Mouse (Mus musculus) neural tube, embryonic 14.5 days (tissue): Measurements from ENCODE around the gene Ddx46. TPM values are rescaled to one million over a fixed set of nuclear protein-coding genes. Genes with fewer than 3 reads are reported as not detected.

Experiments used
- ATAC-seq: fragments of 200-750 bp; cut with Nextera tagmentation; 2 replicates; pipeline ENCODE4 v1.8.0; 2017; ENCODE audit warnings: low read depth, mild to moderate bottlenecking, moderate TSS enrichment, moderate library complexity
- H3K27ac ChIP-seq: fragments of 300-500 bp; sonication (generic); 2 replicates; pipeline ENCODE4 v1.5.1; 2014; ENCODE audit warnings: low read depth, mild to moderate bottlenecking, control low read depth, low read length, moderate library complexity, mixed read lengths
- H3K27me3 ChIP-seq: fragments of 300-500 bp; sonication (generic); 2 replicates; pipeline ENCODE4 v1.6.1; 2014; ENCODE audit warnings: low read length; ENCODE audit not compliant: control insufficient read depth, insufficient read depth
- H3K36me3 ChIP-seq: fragments of 300-500 bp; sonication (generic); 2 replicates; pipeline ENCODE4 v1.6.1; 2014; ENCODE audit warnings: low read length, mixed read lengths; ENCODE audit not compliant: control insufficient read depth, insufficient read depth
- H3K4me1 ChIP-seq: fragments of 300-500 bp; sonication (generic); 2 replicates; pipeline ENCODE4 v1.6.1; 2014; ENCODE audit warnings: low read length; ENCODE audit not compliant: control insufficient read depth, insufficient read depth
- H3K4me2 ChIP-seq: fragments of 300-500 bp; sonication (generic); 2 replicates; pipeline ENCODE4 v1.6.1; 2014; ENCODE audit warnings: mild to moderate bottlenecking, low read depth, low read length, control low read depth
- H3K4me3 ChIP-seq: fragments of 300-500 bp; sonication (generic); 2 replicates; pipeline ENCODE4 v1.5.1; 2014; ENCODE audit warnings: low read depth, low read length, control low read depth, mixed read lengths
- H3K9ac ChIP-seq: fragments of 300-500 bp; sonication (generic); replicated peaks from 2 replicates; pipeline ENCODE4 v1.6.1; 2014; ENCODE audit warnings: low read depth, mild to moderate bottlenecking, control low read depth, low read length, mixed read lengths
- H3K9me3 ChIP-seq: fragments of 300-500 bp; sonication (generic); 2 replicates; pipeline ENCODE4 v1.6.1; 2016; ENCODE audit warnings: low read length; ENCODE audit not compliant: control insufficient read depth
- WGBS: fragments of 180-500 bp; shearing (Covaris S2); extraction: QIAGEN DNeasy Blood & Tissue Kit; methylation state at CpG from one replicate; pipeline ENCODE4 v1.1.7; 2014; 5-methylcytosine and 5-hydroxymethylcytosine counted together
- polyA plus RNA-seq: library from polyadenylated mRNA; unstranded; fragments of >200 nt; fragmentation: Nextera tagmentation; extraction: Ambion mirVana; gene quantifications from 2 replicates; pipeline ENCODE4 v1.2.1, GENCODE M21; 2014

Gene Ddx46
- 31.2 and 35.4 TPM in 2 replicates for polyA plus RNA-seq

DNA sequence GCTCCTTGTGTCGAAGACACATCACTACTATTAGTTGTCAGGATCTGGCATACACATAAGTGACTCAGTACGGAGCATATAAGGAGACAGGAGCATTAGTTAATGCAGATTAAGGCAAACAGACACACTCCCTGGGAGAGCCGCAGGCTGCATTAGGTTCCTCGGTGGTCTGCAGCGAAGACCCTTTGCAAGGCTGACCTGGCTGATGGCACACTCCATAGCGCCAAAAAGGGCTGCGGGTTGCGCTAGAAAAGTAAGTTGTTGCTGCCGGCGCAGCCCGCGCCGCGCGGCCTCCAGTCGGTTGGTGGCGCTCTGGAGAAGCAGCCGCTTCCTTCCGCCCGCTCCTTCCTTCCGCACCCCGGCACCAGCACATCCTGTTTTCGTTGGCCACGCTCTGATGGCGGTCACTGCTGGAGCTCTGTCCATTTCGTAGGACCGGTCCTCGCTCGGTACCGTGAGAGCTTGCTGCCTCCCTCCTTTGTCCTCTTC, at the start of gene Ddx46:
Ddx46 (plus strand) TSS at position 389 of the 489 bp plus-strand sequence.
- Histone ChIP-seq H3K27ac (peak within 1 kb of the TSS; percentile 48; the same call in 1 of the 2 replicates), H3K4me3 (peak within 1 kb of the TSS; percentile 99), H3K9me3 (no peaks in the 10 kb centered on the region), H3K9ac (peak within 1 kb of the TSS; percentile 85), H3K36me3 (peaks cover 42% of the 10 kb centered on the region), H3K4me2 (peak within 1 kb of the TSS; percentile 87), H3K4me1 (peaks cover 13% of the 10 kb centered on the region), H3K27me3 (no peaks in the 10 kb centered on the region)
- WGBS = 6% methylated on average over 30 of the region's 30 CpGs
- peak; percentile 89 for ATAC-seq

DNA sequence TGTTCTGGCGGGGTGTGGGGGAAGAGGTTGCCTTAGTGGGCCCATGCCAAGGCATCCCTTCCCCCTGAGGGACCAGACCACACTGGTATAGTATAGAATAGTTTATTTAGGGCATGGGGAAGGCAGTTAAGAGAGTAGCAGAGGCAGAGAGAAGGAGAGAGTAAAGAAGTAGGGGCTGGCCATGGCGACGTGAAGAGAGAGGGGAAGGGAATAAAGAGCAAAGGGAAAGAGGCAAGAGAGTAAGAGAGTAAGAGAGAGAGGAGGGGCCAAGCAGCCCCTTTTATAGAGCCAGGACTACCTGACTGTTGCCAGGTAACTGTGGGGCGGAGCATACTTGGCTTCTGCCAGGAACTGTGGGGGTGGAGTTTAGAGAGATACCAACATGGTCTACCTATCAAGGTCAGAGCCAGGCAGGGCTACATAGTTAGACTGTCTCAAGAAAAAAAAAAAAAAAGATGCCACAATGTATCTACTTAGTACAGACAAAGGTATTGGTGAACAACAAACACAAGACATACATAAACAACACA, 42.8 kb upstream of the Ddx46 start:
- Histone ChIP-seq H3K27me3 (no peaks in the 10 kb centered on the region), H3K4me3 (no peak overlapping the region), H3K27ac (no peak overlapping the region), H3K4me1 (peaks cover 9% of the 10 kb centered on the region; the same call in 1 of the 2 replicates), H3K9ac (no peak overlapping the region), H3K36me3 (peaks cover 16% of the 10 kb centered on the region), H3K4me2 (peak overlapping the region; percentile 71), H3K9me3 (no peaks in the 10 kb centered on the region)
- WGBS = 76% methylated on average over 4 of the region's 4 CpGs
- ATAC-seq = no peak

DNA sequence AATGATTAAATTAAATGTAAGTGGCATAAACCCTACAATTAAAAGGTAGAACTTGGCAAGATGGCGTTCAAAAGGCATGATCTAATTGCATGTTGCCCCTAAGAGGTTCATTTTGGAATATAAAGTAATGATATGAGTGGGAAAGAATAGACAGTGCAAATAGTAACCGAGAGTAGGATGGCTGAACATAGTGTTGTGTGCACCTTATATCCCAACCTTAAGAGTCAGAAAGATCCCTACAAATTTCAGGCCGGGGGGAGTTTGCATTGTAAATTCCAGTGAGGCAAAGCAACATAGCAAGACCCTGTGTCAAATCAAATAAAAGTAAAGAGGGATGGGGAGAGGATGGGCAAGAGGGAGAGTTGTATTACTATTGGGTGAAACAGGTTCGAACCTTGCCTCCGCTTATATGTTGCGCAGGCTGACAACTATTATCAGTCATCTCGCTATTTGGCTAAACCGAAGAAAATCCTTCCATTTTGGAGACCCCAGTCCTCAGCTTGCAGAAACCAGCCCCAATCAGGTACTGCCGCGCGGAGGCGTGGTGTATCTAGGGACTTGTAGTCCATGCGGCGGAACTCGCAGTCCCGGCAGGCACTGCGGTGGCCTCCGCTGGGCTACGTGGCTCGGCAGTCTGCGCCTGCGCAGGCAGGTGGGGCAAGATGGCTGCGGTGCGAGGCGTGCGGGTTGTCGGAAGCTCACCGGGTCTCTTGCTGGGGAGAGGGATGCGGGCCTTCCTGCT, 42.1 kb upstream of the Ddx46 start:
- ATAC-seq = peak; percentile 98
- Histone ChIP-seq H3K4me3 (peak overlapping the region; percentile 74), H3K4me2 (peak overlapping the region; percentile 71), H3K27ac (peak overlapping the region; percentile 84), H3K36me3 (peaks cover 19% of the 10 kb centered on the region), H3K27me3 (no peaks in the 10 kb centered on the region), H3K9me3 (no peaks in the 10 kb centered on the region), H3K9ac (peak overlapping the region; percentile 60), H3K4me1 (peaks cover 9% of the 10 kb centered on the region; the same call in 1 of the 2 replicates)
- 6% methylated on average over 29 of the region's 29 CpGs for WGBS

DNA sequence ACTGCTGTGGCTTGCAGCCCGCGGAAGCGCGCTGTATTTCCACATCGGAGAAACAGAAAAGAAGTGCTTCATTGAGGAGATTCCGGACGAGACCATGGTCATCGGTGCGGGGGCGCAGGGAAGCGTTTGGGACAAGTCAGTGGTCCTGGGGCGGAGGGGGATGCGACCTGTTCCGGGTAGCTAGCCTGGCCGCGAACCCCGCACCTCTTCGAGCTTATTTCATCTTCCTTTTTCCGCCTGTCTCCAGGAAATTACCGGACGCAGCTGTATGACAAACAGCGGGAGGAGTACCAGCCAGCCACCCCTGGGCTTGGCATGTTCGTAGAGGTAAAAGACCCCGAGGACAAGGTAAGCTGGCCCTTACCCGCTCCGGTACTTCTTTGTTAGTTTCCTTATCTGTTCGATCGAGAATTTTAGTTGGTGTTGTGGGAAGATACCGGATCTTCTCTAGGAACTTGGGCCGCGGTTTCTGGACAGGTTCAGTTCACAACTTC, 41.5 kb upstream of the Ddx46 start:
- peak overlapping the region; percentile 74 for H3K4me3 ChIP-seq
- H3K4me1 ChIP-seq = peaks cover 9% of the 10 kb centered on the region; the same call in 1 of the 2 replicates
- peak overlapping the region; percentile 60 for H3K9ac ChIP-seq
- peak; percentile 60 for ATAC-seq
- H3K36me3 ChIP-seq = peaks cover 19% of the 10 kb centered on the region
- H3K9me3 ChIP-seq = no peaks in the 10 kb centered on the region
- H3K27me3 ChIP-seq = no peaks in the 10 kb centered on the region
- peak overlapping the region; percentile 71 for H3K4me2 ChIP-seq
- WGBS = under 1% methylated on average over 31 of the region's 31 CpGs
- H3K27ac ChIP-seq = peak overlapping the region; percentile 84

DNA sequence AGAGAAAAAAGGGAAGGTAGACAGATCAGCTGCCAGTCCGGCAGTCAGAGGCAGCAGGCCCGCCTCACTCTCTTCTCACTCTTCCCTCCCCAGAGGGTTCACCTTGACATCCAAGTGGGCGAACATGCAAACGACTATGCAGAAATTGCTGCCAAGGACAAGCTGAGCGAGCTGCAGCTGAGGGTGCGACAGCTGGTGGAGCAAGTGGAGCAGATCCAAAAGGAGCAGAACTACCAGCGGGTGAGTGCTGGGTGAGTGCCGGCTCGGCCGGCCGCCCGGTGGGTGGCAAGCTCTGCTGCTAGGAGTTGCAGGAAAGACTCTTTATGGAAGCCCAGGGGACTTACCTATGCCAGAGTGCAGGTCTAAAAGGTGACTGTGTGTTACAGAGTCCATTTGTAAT, 39.5 kb upstream of the Ddx46 start:
- H3K36me3 ChIP-seq = peaks cover 19% of the 10 kb centered on the region
- no peak overlapping the region for H3K27ac ChIP-seq
- H3K4me2 ChIP-seq = no peak overlapping the region
- 89% methylated on average over 12 of the region's 12 CpGs for WGBS
- no peaks in the 10 kb centered on the region for H3K9me3 ChIP-seq
- H3K27me3 ChIP-seq = no peaks in the 10 kb centered on the region
- peaks cover 9% of the 10 kb centered on the region; the same call in 1 of the 2 replicates for H3K4me1 ChIP-seq
- no peak overlapping the region for H3K9ac ChIP-seq
- ATAC-seq = no peak
- no peak overlapping the region for H3K4me3 ChIP-seq

DNA sequence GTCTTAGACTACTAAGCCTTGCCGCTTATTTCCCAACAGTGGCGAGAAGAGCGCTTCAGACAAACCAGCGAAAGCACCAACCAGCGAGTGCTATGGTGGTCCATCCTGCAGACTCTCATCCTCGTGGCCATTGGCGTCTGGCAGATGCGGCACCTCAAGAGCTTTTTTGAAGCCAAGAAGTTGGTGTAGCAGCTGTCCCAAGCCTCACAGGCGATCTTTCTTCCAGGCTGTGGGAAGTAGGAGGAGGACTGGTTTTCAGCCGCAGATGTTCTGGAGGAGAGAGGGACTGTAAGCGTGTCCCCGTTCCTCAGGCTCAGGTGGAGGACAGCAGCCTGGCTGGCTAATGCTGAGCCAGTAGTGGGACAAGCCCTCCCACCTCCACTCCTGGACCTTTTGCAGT, 38.0 kb upstream of the Ddx46 start:
- over 99% methylated on average over 12 of the region's 12 CpGs for WGBS
- Histone ChIP-seq H3K4me1 (peaks cover 18% of the 10 kb centered on the region), H3K27ac (no peak overlapping the region), H3K9ac (no peak overlapping the region), H3K4me3 (no peak overlapping the region), H3K36me3 (peaks cover 19% of the 10 kb centered on the region), H3K9me3 (no peaks in the 10 kb centered on the region), H3K4me2 (no peak overlapping the region), H3K27me3 (no peaks in the 10 kb centered on the region)
- ATAC-seq = no peak

DNA sequence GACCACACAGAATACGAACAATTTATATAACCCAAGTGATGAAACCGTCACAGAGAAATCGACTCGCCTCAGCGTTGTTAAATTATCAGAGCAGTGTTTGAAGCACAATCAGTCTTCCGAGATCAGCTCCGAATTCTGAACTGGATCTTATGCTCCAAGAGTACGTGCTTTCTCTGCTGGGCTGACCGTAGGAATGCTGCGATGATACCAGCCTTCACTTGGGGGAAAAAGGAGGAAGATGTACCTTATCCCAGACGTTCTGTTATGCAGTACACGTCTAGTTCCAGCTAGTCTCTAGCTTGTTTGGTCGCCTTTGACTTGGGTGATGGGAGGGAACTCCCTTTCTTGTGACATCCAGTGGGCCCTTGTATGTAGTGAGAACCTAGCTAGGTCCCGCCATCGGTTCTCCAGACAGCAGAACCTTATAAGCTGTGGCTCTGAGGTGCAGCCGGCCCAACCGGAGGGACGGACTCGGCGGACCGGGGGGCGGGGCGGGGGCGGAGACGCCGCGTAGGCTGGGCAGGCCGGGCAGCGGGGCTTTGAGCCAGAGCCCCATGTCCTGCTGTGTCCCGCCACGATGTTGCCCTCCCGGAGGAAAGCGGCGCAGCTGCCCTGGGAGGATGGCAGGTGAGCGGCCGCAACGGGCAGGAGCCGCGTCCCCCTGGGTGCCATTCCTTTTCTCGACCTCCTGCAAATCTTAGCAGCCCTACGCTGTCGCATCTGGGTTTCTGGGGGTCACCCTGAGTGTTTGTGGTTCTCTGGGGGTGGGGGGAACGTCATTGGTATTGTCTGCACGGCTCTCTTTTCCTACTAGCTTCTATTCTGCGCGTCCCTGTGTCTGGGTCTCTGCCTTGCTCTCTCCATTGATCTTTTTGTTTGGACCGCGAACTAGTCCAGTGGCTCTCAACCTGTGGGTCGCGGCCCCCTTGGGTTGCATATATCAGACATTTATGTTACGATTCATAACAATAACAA, 35.0 kb upstream of the Ddx46 start, which contains the start of gene B4galt7:
B4galt7 (plus strand) TSS at position 331 of the 975 bp plus-strand sequence.
- 9% methylated on average over 51 of the region's 51 CpGs for WGBS
- H3K27ac ChIP-seq = peak within 1 kb of the TSS; percentile 75

DNA sequence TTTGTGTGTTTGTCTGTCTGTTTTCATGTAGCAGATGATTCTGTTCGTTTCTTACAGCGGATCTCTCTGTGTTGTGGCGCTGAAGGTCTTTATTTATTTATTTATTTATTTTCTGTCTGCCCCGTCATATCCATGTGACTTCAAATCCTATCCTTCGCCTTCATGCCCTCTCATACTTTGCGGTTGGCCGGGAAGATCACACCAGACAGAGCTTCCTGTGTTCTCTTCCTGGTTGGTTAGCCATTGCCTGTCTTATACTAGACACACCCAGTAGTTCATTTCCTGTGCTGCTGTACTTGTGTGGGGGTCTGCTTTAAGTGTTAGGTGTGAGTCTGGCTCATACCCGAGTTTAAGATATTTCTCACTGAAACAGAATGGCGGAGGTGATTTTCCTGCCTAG, 34.2 kb upstream of the Ddx46 start:
- Histone ChIP-seq H3K9me3 (no peaks in the 10 kb centered on the region), H3K9ac (peak overlapping the region; percentile 78; the same call in 1 of the 2 replicates), H3K4me3 (peak overlapping the region; percentile 69), H3K27me3 (no peaks in the 10 kb centered on the region), H3K36me3 (peaks cover 12% of the 10 kb centered on the region), H3K4me1 (peaks cover 9% of the 10 kb centered on the region), H3K4me2 (peak overlapping the region; percentile 78), H3K27ac (no peak overlapping the region)
- WGBS = 23% methylated on average over 9 of the region's 9 CpGs
- ATAC-seq = 0 out of 2 replicates have a peak, but pooled peaks have one; percentile 18

More for the DNA sequence above, 35.0 kb upstream of the Ddx46 start, which contains the start of gene B4galt7:
- Histone ChIP-seq H3K4me2 (peak within 1 kb of the TSS; percentile 78), H3K9me3 (no peaks in the 10 kb centered on the region), H3K4me3 (peak within 1 kb of the TSS; percentile 69), H3K9ac (peak within 1 kb of the TSS; percentile 78), H3K36me3 (peaks cover 19% of the 10 kb centered on the region), H3K27me3 (no peaks in the 10 kb centered on the region), H3K4me1 (peaks cover 9% of the 10 kb centered on the region)
- peak; percentile 88 for ATAC-seq
